Mouse (Mus musculus) spleen, adult 2 months (tissue): ENCODE results near the gene Clcn7. TPM values are rescaled to one million over a fixed set of nuclear protein-coding genes. Genes with fewer than 3 reads are reported as not detected.

ENCODE experiments used
- DNase-seq, 2 experiments: peaks; one replicate each; pipeline versions ENCODE4 v3.0.0 to v3.0.0-alpha.2; 2012 to 2021; ENCODE audit warnings: low spot score in 2 of 2, low read depth in 1 of 2
- H3K27ac ChIP-seq: fragments of 200-500 bp; 2 replicates; pipeline ENCODE4 v1.5.1; 2012; ENCODE audit warnings: low read length, inconsistent platforms; ENCODE audit not compliant: insufficient read depth
- H3K27me3 ChIP-seq: fragments of 200-500 bp; 2 replicates; pipeline ENCODE4 v1.6.1; 2012; ENCODE audit warnings: mild to moderate bottlenecking, moderate library complexity, low read length, inconsistent platforms; ENCODE audit not compliant: control insufficient read depth, insufficient read depth
- H3K36me3 ChIP-seq: fragments of 200-500 bp; 2 replicates; pipeline ENCODE4 v1.6.1; 2012; ENCODE audit warnings: mild to moderate bottlenecking, low read length, inconsistent platforms; ENCODE audit not compliant: control insufficient read depth, insufficient read depth
- H3K4me1 ChIP-seq: fragments of 200-500 bp; 2 replicates; pipeline ENCODE4 v1.6.1; 2011; ENCODE audit warnings: inconsistent platforms; ENCODE audit not compliant: control insufficient read depth, insufficient read depth, insufficient read length
- H3K4me3 ChIP-seq: fragments of 200-500 bp; 2 replicates; pipeline ENCODE4 v1.5.1; 2011; ENCODE audit warnings: mild to moderate bottlenecking, inconsistent platforms; ENCODE audit not compliant: insufficient read depth, insufficient read length; ENCODE audit errors: extremely low read depth
- CTCF ChIP-seq: fragments of 200-500 bp; IDR thresholded peaks from 2 replicates; pipeline ENCODE4 v1.5.1; 2011; ENCODE audit warnings: mild to moderate bottlenecking, inconsistent platforms; ENCODE audit not compliant: insufficient read depth, insufficient read length, insufficient replicate concordance; ENCODE audit errors: extremely low read depth
- POLR2A ChIP-seq: fragments of 200-500 bp; IDR thresholded peaks from 2 replicates; pipeline ENCODE4 v1.6.1; 2011; ENCODE audit warnings: low read depth, low read length, inconsistent platforms
- WGBS: fragments of 180-500 bp; shearing (Covaris S2); methylation state at CpG from one replicate; pipeline ENCODE4 v1.1.7; 2018; 5-methylcytosine and 5-hydroxymethylcytosine counted together
- polyA plus RNA-seq: library from polyadenylated mRNA; depleted of rRNA; stranded (reverse); fragments of >200 nt; gene quantifications from 2 replicates; pipeline ENCODE4 v1.2.3, GENCODE M21; 2012

The Clcn7 gene
- polyA plus RNA-seq, 1 experiment, result 27.0 TPM

DNA sequence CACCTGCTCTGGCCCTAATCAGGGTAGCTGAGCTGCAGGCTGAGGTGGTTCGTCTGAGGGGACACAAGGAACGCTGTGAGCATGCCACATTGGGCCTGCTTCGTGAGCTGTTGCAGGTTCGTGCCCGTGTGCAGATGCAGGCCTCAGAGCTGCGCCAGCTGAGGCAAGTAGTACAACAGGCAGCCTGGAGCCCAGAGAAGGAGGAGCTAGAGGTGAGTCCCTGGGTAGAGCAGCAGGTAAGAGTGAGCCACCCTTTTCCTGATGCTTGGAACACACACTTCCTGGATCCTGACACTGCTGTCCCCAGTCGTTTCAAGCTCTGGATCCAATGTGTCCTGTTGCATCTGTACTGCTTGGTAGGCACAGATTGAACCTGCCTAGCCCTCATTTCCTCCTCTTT lies 30.2 kb downstream of the Clcn7 start:
- DNase-seq, result no peak
- Histone ChIP-seq H3K27ac (no peak overlapping the region), H3K4me1 (no peaks in the 10 kb centered on the region), H3K36me3 (peaks cover 18% of the 10 kb centered on the region), H3K27me3 (no peaks in the 10 kb centered on the region), H3K4me3 (no peak overlapping the region)
- 81% methylated on average over 7 of the region's 7 CpGs for WGBS
- TF ChIP-seq CTCF (no peak), POLR2A (no peak)

DNA sequence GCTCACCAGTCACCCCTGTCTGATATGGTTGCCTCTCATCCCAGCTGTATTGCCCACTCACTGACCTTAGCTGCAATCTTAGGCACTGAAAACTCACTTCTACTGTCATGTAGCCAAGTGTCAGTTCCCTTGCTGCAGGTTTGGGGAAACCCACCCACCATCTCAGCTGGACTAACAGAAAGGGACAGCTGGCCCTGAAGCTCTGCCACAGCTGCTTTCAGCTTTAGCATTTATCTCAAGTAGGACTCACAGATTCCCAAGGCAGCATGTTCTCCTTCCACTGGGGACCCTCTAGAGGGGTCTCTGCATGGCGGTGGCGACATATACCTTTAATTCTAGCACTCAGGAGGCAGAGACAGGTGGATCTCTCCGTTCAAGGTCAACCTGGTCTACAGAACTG lies 31.6 kb downstream of the Clcn7 start:
- TF ChIP-seq CTCF (no peak), POLR2A (no peak)
- Histone ChIP-seq H3K27me3 (no peaks in the 10 kb centered on the region), H3K36me3 (peaks cover 11% of the 10 kb centered on the region), H3K4me3 (no peak overlapping the region), H3K4me1 (no peaks in the 10 kb centered on the region), H3K27ac (no peak overlapping the region)
- WGBS, result 83% methylated on average over 3 of the region's 3 CpGs
- DNase-seq, result no peak

DNA sequence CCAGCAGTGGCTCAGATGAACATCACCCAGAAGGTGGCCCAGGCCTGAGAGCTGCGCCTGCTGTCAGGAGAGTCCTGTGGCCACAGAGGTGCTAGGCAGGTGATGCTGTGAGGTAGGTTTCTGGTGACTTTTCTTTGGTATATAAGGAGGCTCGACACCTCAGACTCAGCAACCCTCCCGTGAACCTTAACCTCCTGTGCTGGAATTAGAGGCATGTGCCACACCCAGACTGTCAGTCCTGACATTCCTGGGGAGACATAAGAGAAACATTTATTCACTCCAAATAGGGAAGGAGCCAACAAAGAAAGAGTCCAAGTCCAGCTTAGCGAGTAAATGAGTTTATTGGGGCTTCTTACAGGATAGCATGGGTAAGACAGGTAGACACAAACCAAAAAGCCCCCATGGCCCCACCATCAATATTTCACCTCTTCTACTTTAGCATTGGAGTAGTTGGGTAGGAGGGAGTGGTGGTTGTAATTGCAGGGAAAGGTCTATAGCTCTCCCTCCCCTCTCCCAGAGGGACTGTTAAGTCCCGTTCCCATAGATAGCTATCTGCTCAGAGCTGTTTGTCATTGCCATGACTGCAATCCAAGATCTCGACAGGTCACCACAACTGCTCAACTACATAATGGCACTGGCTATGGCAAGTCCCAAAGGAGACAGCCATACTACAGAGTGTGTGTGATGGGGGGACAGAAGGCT lies 32.9 kb downstream of the Clcn7 start:
- TF ChIP-seq POLR2A, result no peak
- TF ChIP-seq CTCF, result no peak
- no peak for DNase-seq
- H3K4me1 ChIP-seq, result no peaks in the 10 kb centered on the region
- no peaks in the 10 kb centered on the region for H3K27me3 ChIP-seq
- H3K4me3 ChIP-seq, result no peak overlapping the region
- H3K36me3 ChIP-seq, result 0 out of 2 replicates have a peak, but pooled peaks cover 1% of the 10 kb centered on the region
- no peak overlapping the region for H3K27ac ChIP-seq
- 58% methylated on average over 6 of the region's 6 CpGs for WGBS

DNA sequence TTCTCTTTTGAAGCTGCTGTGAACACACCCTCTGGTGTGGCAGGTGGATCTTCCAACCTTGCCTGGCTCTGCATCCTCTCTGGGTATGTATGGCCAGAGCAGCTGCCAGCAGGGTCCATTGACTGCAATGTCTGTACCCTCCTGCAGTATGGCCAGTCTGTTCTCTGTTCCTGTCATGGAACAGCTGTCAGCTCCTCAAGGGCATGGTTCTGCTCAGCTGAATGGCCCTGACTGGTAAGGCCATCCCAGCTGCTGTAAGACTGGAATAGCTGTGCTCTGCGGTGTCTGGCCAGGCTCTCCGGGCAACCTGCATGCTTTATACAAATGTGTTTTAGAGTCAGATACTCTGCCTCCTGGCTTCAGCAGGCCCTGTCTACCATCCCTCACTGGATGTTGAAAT lies 36.5 kb downstream of the Clcn7 start:
- Histone ChIP-seq H3K36me3 (no peaks in the 10 kb centered on the region), H3K4me3 (no peak overlapping the region), H3K27me3 (no peaks in the 10 kb centered on the region), H3K4me1 (no peaks in the 10 kb centered on the region), H3K27ac (no peak overlapping the region)
- TF ChIP-seq POLR2A, result no peak
- no peak for TF ChIP-seq CTCF
- 87% methylated on average over 2 of the region's 2 CpGs for WGBS
- no peak for DNase-seq

DNA sequence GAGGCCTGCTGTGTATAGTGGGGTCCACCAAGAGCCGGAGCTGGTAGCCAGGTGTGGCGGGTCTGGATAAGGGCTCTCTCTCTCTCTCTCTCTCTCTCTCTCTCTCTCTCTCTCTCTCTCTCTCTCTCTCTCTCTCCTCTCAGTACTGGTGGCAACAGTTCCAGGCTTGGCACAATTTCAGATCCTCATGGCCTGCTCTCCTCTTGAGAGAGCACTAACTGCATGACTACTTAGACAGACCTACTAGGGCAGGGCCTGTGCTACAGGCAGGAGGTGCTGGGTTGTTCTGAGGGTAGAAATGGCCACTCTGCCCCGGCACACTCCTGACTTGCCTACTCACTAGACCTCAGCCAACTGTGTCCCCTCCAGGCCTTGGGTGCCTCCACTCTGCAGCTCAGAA lies 39.4 kb downstream of the Clcn7 start:
- no peak for DNase-seq
- WGBS, result 77% methylated on average over 3 of the region's 3 CpGs
- Histone ChIP-seq H3K36me3 (no peaks in the 10 kb centered on the region), H3K27me3 (no peaks in the 10 kb centered on the region), H3K27ac (no peak overlapping the region), H3K4me1 (no peaks in the 10 kb centered on the region), H3K4me3 (no peak overlapping the region)
- TF ChIP-seq POLR2A, result no peak
- TF ChIP-seq CTCF, result no peak

DNA sequence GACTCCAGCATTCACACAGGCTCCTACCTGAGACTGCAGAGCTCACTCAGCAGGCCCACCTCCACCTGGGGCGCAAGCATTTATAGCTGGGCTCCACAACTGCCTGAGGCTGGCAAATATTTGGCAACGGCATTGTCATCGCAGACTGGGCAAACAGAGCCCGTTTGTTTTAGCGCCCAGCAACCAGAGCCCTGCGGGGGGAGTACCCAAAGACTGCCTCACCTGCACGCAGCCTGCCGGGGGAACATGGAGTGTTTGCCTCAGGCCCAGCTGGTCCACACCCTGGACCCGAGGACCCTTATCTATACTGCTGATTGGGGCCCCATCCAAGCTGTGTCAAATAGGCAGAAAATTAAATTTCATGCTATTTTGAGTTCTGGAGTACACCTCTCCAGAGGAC lies 42.2 kb downstream of the Clcn7 start, which contains the start of gene Gm38655:
Gene Gm38655 (minus strand): TSS at position 61 of the 400 bp plus-strand sequence.
- Histone ChIP-seq H3K27me3 (no peaks in the 10 kb centered on the region), H3K36me3 (no peaks in the 10 kb centered on the region), H3K27ac (no peak within 1 kb of the TSS), H3K4me3 (no peak within 1 kb of the TSS), H3K4me1 (no peaks in the 10 kb centered on the region)
- DNase-seq, result no peak
- 81% methylated on average over 9 of the region's 9 CpGs for WGBS
- no peak for TF ChIP-seq CTCF
- TF ChIP-seq POLR2A, result no peak

DNA sequence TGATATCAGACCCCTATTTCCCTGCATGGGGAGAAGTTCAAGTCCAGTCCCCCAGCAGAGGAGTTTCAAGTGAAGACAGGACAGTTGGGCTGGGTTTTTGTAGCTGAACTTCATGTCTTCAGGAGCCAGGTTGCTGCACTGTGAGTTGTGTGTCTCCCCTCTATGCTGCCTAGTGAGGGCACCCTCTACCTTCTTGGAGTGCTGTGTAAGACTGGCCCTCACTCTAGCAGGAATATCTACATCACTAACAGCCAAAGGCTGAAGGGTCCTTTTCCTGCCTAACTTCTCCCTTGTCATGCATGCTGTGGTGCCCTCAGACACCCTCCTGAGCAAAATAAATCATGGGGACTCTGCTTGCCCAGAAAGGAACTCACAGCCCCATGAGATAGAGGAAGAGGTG lies 50.0 kb downstream of the Clcn7 start:
- Histone ChIP-seq H3K4me1 (peaks cover 7% of the 10 kb centered on the region; the same call in 1 of the 2 replicates), H3K27ac (no peak overlapping the region), H3K27me3 (no peaks in the 10 kb centered on the region), H3K36me3 (no peaks in the 10 kb centered on the region), H3K4me3 (no peak overlapping the region)
- TF ChIP-seq CTCF, result no peak
- TF ChIP-seq POLR2A, result no peak
- DNase-seq, result no peak

DNA sequence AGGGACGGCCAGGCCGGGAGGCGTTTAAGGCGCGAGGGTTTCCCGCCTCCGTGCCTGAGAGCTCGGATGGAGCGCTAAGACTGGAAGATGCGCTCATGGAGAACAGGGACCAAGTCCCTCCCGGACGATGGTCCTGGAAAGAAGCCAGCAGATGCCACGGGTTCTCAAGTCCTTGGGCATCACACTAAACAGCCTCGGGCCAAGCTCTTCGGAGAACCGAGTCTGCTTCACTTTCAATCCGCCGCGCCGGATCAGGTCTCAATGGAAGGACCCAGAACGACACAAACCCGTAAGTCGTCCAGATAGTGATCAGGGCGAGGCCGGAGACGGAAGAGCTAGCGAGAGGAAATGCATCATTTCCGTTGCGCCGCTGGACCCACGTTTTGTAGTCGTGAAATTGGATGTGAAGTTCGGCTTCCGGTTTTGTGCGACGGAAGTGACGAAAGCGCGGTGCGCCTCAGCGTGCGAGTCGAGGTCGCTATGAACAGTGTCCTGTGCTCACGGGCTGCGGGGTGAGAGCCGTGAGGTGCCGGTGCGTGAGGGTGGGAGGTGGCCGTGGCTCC lies 51.0 kb downstream of the Clcn7 start, which contains the start of gene BC003965:
Gene BC003965 (plus strand): TSS at position 426 of the 563 bp plus-strand sequence.
- TF ChIP-seq CTCF (no peak), POLR2A (peak; percentile 83)
- Histone ChIP-seq H3K4me1 (peaks cover 8% of the 10 kb centered on the region; the same call in 1 of the 2 replicates), H3K27me3 (no peaks in the 10 kb centered on the region), H3K4me3 (peak within 1 kb of the TSS; percentile 82), H3K36me3 (no peaks in the 10 kb centered on the region), H3K27ac (peak within 1 kb of the TSS; percentile 93)
- under 1% methylated on average over 50 of the region's 50 CpGs for WGBS
- peak; percentile 96 to 97 for DNase-seq
